Mouse (Mus musculus) adrenal gland (tissue): ENCODE results near the gene Pik3c2a.
"Not testable (repeated sequence)": the region's sequence is repeated elsewhere in the genome, so short reads cannot be mapped to it uniquely, and the experiment has no call there.

ENCODE experiments used
- intact Hi-C: fragments of 180-260 bp; cut with DNase I; formaldehyde crosslinking; loops from one replicate; pipeline ENCODE4 v1.15.1; 2025

The Pik3c2a gene

DNA sequence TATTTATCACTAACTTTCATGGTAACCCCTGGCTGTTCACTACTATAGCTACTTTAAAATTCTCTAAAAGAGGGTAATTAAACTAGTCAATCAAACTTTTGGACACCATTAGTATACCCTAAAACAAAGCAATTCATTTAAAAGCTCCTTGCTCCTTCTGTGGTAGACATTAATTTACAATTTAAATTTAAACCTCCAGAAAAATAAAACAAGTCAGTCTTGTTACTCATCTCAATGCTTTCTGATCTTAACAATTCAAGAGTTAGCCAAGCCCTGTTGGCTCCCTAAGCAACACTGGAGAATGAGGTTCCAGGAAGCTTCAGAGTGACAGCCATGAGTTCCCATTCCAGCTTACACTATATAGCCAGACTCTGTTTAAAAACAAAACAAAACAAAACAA, 22.2 kb downstream of the Pik3c2a start:
- intact Hi-C loops = no loop called here

DNA sequence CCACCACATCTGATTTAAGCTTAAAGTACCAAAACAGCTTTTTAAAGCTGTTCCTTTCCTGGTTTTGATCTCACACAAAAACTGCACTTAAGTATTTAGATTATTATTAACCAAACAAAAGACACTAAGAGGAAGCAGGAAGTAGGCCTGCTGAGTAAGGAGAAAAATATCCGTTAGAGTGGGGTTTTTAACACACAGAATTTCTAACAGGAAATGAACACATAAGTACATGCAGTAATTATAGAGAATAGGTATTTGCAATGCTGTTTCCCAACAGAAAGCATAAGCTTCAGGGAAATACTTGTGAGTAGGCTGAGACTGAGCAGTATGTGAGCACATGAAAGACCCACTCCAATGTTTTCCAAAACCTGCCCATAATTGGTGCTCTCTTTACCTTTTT, 33.8 kb downstream of the Pik3c2a start:
- intact Hi-C loops = no loop called here

DNA sequence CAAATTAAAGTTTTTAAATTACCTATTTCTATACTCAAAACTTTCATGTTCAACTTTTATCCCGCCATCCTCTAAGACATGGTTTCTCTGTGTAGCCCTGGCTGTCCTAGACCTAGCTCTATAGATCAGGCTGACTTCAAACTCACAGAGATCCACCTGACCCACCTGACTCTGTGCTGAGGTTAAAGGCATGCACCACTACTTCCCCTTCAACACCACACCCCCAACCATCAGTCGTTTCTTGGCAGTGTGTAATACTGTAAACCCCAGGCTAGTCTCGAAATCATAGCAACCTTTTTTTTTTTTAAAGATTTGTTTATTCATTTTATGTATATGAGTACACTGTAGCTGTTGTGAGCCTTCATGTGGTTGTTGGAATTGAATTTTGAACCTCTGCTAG, 50.9 kb downstream of the Pik3c2a start:
- intact Hi-C loops = no loop called here

DNA sequence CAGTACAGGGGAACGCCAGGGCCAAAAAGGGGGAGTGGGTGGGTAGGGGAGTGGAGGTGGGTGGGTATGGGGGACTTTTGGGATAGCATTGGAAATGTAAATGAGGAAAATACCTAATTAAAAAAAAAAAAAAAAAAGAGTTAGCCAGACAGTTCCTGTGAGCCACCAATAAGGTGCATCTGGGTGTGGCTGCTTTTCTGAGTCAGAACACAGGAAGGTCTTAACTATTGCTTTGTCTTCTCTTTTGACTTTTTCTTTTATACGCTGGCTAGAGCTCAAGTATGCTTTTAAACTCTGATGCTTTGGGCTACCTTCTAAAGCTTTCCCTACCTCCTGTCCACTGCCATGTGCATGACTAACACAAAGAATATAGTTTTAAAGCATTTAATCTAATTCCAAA, 55.9 kb downstream of the Pik3c2a start:
- intact Hi-C loops = not testable (repeated sequence)

GRCm38 (mm10) chr7:116379181-116379580, 64.1 kb downstream of the Pik3c2a start:
- intact Hi-C loops = not testable (repeated sequence)

DNA sequence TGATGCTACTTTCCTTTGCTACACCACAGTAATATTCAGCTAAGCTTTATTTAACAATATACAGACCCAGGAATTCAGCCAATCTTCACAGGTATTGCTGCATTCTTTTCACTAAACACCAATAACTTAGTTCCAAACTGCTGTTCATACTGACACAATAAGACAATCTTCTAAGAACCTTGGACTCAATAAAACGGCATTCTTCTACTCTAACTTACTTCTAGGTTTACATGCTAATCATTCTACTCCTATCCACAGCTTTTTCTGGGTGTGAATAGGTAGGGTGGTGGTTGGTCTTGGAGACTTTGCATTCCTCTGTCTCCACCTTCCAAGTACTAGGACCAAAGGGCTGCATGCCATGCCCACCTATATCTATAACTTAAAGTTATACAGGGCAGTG, 69.0 kb downstream of the Pik3c2a start:
- intact Hi-C loops = no loop called here

GRCm38 (mm10) chr7:116336226-116336625, 107.0 kb downstream of the Pik3c2a start:
- intact Hi-C loops = loop anchor here (10.0 kb wide), 1 partner anchor 179 kb away; no protein-coding TSS in a partner anchor

DNA sequence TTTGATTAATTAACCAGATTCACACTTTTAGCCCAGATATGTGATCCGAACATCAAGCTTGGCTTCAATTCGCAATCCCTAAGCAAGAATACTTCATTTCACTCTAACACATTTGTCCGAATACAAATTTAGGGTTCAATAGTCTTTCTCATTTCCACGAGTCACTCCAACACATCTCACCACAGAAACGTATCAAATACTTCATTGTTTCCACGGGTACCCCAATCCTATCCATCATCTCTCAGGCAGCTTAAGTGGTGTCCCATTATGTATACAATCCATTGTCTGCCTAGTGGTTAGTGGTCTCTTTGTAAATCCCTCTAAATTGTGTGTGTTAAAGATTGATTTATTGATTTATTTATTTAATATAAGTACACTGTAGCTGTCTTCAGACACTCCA, 108.1 kb downstream of the Pik3c2a start:
- intact Hi-C loops = loop anchor here (10.0 kb wide), 1 partner anchor 180 kb away; no protein-coding TSS in a partner anchor

- intact Hi-C loops = loop anchor here (10.0 kb wide), 1 partner anchor 180 kb away; no protein-coding TSS in a partner anchor
Observed at GRCm38 (mm10) chr7:116334669-116335038, 108.6 kb downstream of the Pik3c2a start.

DNA sequence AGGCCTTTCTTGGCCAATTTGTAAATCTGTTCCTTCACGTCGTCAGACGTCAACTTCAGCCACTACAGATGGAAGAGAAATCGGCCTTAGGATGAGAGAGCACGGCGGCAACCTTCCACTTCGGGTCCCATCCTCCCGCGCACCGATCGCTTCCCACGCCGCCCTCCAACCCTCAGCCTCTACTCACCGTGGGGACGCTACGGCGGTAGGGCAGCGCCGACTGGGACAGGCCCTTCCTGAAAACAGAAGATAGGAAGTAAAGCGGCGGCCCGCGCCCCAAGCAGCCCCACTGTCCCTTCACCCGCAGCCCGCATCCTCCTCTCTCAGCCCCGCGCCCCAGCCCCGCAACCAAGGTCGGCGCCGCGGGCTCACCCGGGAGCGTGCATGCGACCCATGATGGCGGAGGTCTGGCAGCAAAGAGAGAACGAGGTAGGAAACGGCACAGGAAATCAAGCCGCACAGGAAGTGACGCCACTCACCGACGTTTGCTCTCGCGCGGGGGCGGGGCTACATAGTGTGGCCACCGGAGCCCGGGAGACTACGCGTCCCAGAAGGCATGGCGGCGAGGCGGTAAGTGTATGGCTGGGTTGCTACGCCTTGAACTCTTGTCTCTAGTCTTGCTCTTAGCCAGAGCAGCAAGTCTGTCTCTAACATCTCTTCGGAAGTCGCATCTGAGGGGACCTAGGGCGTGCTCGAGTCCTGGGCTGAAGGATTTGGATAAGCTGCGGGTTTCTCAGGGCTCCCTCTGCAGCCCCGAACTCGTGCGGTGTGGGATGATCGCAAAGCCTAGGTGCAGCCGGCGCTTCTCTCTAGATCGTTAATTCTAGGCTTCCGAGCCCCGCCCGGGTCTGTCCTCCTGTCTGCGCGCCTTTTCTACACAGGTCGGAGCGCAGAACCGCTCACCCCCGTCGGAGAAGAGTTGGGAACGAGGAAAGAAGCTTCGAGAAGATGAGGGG, 109.3 kb downstream of the Pik3c2a start, which contains the start of gene Rps13:
Rps13 (minus strand) TSS at position 483 of the 956 bp plus-strand sequence.
- intact Hi-C loops = loop anchor here (10.0 kb wide), 1 partner anchor 181 kb away; no protein-coding TSS in a partner anchor

GRCm38 (mm10) chr7:116331246-116331645, 112.0 kb downstream of the Pik3c2a start:
- intact Hi-C loops = loop anchor here (10.0 kb wide), 1 partner anchor 184 kb away; no protein-coding TSS in a partner anchor

DNA sequence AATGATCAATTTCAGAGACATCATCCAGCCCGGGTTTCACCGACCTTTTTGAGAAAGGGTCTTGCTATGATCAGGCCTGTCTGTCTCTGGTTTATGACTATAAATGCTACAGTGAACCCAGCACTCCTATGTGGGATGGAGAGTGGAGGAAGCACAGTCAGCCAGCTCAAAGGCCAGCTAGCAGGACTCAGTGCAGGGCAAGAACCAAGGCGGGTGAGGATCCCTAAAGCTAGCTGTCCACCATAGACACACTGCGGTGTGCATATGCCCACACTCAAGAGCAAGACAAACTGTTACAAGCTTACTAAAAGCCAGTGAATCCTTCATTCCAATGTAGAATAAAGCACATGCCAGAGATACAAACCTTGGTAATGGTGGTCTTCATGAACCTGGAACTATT, 113.4 kb downstream of the Pik3c2a start:
- intact Hi-C loops = loop anchor here (10.0 kb wide), 1 partner anchor 185 kb away; no protein-coding TSS in a partner anchor

- intact Hi-C loops = no loop called here
Observed at GRCm38 (mm10) chr7:116328777-116329176, 114.5 kb downstream of the Pik3c2a start.

GRCm38 (mm10) chr7:116327901-116328300, 115.3 kb downstream of the Pik3c2a start:
- intact Hi-C loops = no loop called here

DNA sequence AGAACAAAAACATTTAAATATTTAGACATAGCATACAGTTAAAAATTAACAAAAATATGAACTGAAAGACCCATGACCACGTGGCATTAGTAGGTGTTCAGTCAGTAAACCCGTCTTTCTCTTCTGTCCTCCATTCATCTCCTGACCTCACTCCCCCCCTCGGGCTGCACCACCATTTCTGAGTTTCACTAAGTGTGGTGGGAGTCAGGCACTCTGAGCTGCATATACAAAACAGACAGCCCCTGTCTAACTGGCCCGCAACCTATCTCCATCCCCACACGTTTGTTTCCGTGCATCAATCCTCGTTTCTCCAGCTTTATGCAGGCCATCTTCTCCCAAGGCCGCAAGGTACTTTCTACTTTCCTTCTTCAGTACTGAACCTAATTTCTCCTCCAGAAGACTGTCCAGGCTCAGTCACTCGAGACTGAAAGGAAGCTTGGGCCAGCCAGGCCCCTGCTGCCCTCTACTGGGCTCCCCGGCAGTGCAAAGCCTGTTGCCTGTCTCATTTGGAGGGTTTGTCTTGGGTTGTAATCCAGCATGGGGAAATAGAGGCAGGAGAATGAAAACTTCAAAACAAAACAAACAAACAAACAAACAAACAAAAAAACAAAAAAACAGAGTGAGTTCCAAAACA, 119.8 kb downstream of the Pik3c2a start:
- intact Hi-C loops = loop anchor here (2.0 to 5.0 kb wide), 2 partner anchors 77 to 161 kb away; no protein-coding TSS in a partner anchor

DNA sequence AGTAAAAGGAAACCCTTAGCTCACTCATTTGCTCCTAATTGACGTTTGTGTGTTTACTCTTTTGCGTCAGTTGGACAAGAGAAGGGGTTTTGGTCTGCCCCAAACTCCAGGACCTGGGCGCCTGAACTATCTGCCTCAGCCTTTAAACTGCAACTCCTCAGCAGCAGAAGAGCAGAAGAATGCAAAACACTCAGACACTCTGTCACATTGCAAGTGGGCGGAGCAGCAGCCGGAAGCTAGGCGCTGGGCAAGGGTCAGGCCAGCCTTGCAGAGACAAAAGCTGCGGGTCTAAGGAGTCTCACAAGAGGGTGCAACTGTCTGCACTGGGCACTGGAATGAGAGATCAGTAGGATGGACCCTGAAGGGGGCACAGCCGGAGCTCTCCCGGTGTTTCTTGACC, 133.8 kb downstream of the Pik3c2a start:
- intact Hi-C loops = loop anchor here (5.0 kb wide), 1 partner anchor 47 kb away; no protein-coding TSS in a partner anchor

GRCm38 (mm10) chr7:116308632-116308991, 134.6 kb downstream of the Pik3c2a start:
- intact Hi-C loops = loop anchor here (5.0 kb wide), 1 partner anchor 46 kb away; no protein-coding TSS in a partner anchor

DNA sequence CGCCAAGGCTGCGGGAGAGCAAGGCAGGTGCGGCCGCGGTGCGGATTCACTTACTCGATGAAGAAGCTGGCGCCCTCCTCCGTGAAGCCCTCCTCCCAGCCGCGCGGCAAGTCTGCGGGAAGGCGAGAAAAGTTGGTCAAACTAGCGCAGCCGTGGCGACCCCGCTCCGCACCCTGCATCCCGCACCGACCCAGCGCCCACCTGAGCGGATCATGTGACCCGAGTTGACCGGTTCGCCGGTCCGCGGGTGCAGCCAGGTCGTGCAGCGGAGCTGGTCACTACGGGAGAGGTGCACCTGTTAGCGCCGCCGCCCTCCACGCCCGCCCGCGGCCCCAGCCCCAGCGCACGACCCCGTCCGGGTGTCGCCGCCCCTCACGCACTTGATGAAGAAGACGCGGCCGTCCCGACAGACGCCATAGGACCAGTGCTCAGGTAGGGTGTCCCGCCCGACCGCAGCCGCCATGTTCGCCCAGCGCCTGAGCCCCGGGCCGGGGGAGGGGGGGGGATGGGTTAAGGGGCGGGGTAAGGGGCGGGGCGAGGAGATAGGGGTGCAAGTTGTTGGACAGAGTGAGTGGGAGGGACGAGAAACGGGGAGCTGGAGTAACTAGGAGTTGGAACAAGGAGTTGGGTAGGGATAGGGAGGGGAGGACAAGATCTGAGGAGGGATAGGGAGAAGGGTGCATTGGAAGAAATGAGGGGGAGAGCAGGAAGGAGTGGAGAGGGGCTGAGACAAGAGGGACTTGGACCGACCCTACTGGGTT, 135.2 kb downstream of the Pik3c2a start, which contains the start of gene Plekha7:
Plekha7 (minus strand) TSS at position 506 of the 761 bp plus-strand sequence.
- intact Hi-C loops = loop anchor here (5.0 kb wide), 1 partner anchor 46 kb away; no protein-coding TSS in a partner anchor

GRCm38 (mm10) chr7:116307099-116307870, 136.0 kb downstream of the Pik3c2a start:
- intact Hi-C loops = loop anchor here (5.0 kb wide), 1 partner anchor 45 kb away; no protein-coding TSS in a partner anchor

DNA sequence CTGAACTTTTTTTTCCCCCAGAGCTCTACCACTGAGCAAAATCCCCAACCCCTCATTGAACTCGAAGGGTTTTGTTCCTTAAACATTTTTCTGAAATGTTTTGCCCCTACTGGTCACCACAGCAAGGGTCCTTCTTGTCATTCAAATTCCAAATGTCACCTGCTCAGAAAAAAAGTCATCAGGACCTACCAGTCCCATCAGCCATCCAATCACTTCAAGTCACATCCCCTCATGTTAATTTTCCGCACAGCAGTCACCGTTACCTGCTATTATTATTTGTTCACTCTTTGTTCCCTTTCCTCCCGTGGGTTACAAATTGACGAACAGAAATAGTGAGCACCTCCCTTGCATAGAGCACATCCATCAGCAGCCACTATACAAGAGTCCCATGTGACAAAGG, 136.6 kb downstream of the Pik3c2a start:
- intact Hi-C loops = loop anchor here (5.0 kb wide), 1 partner anchor 44 kb away; no protein-coding TSS in a partner anchor
